Mouse (Mus musculus) cerebellum, adult 2 months (tissue): ENCODE measurements around the gene Arx.

Source experiments
- CTCF ChIP-seq: fragments of 200-500 bp; IDR thresholded peaks from 2 replicates; pipeline ENCODE4 v1.5.1; 2011; ENCODE audit warnings: low read depth, mild to moderate bottlenecking, control low read depth, low read length, moderate library complexity, borderline replicate concordance; ENCODE audit not compliant: insufficient read depth
- POLR2A ChIP-seq: fragments of 200-500 bp; IDR thresholded peaks from 2 replicates; pipeline ENCODE4 v1.6.1; 2011; ENCODE audit warnings: low read length, control low read depth, borderline replicate concordance; ENCODE audit not compliant: insufficient read depth

GRCm38 (mm10) chrX:93289076-93289475 is 2.8 kb downstream of the Arx start:
- TF ChIP-seq POLR2A (no peak), CTCF (no peak)
